Mouse (Mus musculus): ENCODE data around the gene Prdm8.

Gene Prdm8

DNA sequence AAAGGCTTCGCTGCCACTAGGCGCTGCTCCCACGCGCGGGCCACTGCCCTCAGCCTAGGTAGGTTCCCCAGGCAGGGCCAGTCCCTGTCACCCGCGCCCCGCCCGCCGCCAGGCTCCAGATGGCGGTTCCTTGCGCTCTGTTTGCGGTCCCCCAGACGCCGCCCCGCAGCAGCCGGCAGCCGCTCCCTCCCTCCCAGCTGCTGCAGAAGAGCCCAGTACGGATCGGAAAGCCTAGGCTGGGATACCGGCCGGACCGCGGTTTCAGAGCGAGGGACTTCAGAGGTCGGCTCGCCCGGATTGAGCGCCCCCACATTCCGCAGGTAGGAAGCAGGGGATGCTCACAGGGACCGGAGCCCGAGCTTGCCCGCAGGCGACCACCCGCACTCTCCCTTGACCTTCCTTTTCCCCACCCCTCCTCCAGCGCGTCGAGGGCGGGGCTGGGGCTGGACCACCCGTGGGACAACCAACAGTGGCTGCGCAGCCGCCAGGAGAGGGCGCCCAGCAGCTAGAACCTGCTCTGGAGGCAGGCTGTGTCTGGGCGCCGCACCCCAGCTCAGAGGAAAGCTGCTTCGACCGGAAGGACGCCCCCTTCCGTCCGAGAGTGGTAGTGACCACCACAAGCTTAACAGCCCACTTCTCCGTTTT, at the start of gene Prdm8:
Gene Prdm8, plus strand, starts transcription at position 19 of the 645 bp plus-strand sequence.
- peak; percentile 94 for DNase-seq (ENCODE audit: extremely low spot score)

DNA sequence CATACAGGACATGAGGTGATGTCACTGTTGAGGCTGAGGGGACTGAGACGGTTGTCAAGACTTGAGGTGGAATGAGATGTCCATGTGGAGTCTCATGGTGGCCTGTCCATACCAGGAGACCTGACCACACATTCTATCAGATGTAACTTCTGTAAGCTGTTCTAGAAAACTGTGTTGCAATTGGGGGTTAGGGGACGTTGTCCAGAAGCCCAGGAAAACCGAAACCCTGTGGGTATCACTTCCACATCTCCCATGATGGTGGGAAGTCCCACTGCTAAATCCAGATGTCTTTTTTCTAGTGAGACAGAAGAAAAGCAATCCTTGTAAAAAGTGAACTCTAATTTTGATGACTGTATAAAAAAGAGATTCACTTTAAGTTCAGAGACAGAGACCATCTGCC, 39.9 kb upstream of the Prdm8 start:
- no peak for DNase-seq (ENCODE audit: extremely low spot score)

GRCm38 (mm10) chr5:98138545-98139296, 28.3 kb upstream of the Prdm8 start:
- DNase-seq (ENCODE audit: extremely low spot score) = no peak

GRCm38 (mm10) chr5:98139297-98139660, 27.7 kb upstream of the Prdm8 start:
- DNase-seq (ENCODE audit: extremely low spot score) = no peak

DNA sequence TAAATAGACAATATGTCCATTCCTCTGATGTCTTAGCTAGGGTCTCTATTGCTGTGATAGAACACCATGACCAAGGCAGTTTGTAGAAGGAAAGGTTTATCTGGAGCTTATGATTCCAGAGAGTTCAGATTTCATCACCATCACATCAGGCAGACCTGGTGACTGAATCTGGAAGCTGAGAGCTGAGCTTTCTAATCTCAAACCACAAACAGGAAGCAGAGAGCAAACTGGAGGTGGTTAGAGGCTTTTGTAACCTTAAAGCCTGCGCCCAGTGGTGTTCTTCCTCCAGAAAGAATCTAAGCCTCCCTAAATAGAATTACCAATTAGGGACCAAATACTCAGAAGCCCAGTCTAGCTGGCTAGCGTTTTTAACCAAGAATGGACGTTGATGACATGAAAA, 20.1 kb upstream of the Prdm8 start:
- no peak for DNase-seq (ENCODE audit: extremely low spot score)

GRCm38 (mm10) chr5:98166116-98166515, 882 bp upstream of the Prdm8 start:
- DNase-seq (ENCODE audit: extremely low spot score) = no peak

GRCm38 (mm10) chr5:98168356-98169285, 1.6 kb downstream of the Prdm8 start:
- peak; percentile 49 for DNase-seq (ENCODE audit: extremely low spot score)

- peak; percentile 54 for DNase-seq (ENCODE audit: extremely low spot score)
Observed at GRCm38 (mm10) chr5:98169376-98170351, 2.7 kb downstream of the Prdm8 start.

DNA sequence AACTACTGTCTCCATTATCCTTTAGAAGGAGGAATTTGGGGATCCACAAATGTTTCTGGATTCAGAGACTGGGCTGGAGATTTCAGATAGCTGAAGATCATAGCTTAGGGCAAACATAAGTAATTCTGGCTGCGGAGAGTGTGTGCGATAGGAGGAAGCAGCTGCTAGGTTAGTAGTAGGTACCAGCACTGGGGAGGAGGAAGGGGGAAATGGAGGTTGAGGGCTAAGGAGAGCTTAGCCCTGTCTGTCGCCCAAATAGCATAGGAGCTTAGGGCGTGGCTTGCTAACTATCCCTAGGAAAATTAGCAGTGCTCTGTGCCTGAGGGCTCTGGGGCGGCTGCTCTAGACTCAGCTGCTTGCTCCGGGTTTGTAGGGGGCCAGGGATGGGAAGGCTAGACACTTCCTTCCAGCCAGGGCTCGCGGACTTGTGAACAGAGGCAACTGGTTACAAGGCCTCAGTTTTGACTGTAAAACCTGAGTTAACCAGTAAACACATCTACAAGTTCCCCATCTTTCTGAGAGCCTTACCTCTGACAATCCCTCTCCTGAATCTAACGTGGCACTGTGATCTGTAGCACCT, 4.7 kb downstream of the Prdm8 start:
- DNase-seq (ENCODE audit: extremely low spot score) = peak; percentile 20

DNA sequence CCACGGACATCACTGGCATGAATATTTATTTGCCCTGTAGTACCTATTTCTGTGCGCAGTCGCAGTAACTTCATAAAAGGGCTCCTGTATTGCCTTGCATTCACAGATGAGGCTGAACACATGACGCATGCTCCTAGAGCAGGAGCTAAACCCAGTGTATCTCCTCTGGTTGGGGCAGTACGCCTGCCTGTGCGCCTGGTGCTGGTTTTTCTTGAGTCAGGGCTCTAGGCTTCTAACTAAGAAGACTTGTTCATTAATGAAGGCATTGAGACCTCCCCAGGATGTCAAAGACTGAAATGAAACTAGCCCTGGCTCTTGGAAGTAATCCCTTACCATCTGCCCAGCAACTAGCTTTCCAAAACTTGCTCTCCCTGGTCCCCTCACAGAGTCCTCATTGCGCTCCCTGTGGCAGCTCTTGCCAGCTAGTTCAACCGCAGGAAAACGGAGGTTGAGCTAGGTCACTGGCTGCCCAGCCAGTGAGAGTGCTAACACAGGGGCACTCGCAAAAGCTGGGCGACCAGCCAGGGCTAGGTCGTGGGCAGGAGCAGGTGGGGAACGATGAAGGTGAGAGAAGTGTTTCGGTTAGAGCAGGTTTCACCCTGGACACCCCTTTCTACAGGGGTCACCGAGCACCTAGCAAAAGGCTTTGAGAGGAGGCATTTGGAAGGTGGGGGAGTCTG, 5.6 kb downstream of the Prdm8 start:
- peak; percentile 22 for DNase-seq (ENCODE audit: extremely low spot score)

DNA sequence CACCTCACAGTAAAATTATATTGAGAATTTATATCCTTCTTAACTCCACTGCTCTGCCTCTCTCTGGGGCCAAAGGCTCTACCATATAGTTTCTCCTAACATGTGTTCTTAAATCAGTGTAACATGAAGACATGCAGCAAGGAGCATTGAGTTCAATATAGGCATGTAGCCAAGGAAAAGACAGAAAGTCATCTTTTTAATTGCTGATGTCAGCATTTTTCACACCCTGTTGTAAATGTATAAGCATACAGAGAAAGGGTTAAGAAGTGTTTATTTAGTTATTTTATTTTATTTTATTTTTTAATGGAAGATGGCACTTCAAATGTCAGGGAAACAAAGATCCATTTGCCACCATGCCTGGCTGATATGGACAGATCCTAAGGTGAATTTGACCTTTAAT, 6.7 kb downstream of the Prdm8 start:
- no peak for DNase-seq (ENCODE audit: extremely low spot score)

DNA sequence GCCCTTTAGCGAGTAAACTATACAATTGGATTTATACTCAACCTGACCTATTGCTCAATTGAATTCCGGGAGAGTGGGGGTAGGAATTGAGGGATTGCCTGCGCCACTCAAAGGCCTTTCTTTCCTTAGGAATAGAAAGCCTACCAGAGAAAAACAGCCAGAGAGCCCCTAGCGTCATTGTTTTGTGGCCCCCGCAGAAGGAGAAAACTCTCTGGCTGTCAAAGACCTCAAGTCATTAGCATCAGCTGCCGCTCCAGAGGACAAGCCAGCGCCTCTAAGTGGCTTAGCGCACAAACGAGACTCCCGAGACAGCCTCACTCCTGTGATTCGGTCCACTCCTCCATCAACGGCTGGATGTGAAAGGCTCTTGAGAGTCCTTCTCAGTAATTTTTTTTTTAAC, 12.6 kb downstream of the Prdm8 start:
- no peak for DNase-seq (ENCODE audit: extremely low spot score)

DNA sequence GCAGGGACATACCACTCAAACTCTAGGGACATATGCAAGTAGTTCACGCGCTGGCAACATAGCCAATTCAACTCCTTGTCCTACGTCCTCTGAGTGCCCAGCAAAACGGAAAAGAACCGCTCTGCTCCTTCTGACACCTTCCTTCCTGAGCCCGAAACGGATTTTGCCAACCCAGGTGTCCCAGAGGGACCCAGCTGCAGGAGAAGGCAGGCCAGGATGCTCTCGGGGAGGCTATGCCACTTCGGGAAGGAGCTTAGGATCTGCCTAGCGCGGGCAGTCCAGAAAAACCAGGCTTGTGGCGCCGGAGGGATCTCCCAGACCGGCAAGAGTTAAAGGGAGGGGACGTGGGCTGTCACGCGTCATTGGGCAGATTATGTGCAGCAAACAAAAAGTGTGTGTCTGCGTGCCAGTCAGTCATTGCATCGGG, 13.5 kb downstream of the Prdm8 start:
- peak; percentile 53 for DNase-seq (ENCODE audit: extremely low spot score)

DNA sequence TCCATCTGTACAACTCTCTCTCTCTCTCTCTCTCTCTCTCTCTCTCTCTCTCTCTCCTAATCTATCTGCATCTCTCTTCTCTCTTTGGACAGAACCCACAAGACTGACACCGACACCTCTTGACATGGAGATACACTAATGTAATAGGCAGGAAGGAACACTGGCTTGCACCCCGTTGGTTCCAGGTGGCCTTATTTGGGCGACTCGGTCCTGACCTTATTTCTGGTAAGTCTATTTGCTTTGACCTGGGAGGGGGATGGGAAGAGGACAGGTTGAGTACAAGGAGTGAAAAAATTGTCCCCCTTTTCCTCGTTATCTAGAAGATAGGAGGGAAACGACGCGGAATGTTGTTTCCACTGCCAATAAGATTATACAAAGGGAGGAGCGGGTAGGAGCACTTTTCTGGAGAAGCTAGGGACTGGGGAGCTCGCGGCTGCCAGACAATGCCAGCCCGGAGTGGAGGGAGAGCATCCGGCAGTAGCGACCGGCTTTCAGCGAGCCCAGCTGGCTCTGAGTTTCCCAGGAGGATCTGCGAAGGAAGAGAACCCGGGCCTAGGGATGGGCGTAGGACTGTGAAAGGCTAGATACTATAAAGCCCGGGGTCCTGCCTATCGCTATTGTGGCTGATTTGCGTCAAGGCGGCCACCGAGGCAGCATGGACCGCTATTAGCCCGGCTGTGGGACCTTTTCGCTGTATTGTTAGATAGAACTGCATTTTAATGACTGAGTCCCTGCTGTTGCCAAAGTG, 14.1 kb downstream of the Prdm8 start:
- peak; percentile 66 for DNase-seq (ENCODE audit: extremely low spot score)

GRCm38 (mm10) chr5:98181686-98182602, 14.9 kb downstream of the Prdm8 start:
- DNase-seq (ENCODE audit: extremely low spot score) = no peak

DNA sequence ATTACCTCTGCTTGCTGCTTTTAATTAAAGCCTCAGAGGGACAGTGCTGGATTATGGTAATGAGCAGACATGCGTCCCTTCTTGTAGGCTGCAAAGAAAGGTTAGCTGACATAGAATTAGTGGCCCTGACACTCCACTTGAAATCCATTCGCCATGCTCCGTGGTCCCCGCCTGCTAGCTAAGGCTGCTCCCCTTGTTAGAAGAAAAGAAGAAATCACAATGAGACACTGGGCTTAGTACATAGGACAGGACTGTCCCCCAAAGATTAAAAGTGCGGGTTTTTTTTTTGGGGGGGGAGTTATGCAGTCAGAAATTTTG, 15.6 kb downstream of the Prdm8 start:
- DNase-seq (ENCODE audit: extremely low spot score) = no peak

DNA sequence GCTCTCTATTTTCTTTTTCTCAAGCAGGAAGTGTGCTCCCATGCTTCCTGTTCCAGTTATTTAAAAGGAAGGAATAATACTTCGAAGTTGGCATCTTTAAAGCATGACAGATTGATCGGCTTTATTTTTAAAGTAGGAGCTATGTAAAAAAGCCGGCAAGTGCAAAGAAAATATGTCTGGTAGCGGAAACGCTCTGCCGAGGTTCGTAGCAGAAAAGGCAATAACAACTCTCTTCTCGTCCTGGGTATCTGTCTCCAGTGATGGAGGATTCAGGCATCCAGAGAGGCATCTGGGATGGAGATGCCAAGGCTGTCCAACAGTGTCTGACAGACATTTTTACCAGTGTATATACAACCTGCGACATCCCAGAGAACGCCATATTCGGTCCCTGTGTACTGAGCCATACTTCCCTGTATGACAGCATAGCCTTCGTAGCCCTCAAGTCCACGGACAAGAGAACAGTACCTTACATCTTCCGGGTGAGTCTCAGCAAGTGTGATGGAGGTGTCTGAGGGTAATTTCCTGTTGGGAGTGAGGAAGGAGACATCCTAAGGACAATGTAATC, 16.1 kb downstream of the Prdm8 start:
- no peak for DNase-seq (ENCODE audit: extremely low spot score)

DNA sequence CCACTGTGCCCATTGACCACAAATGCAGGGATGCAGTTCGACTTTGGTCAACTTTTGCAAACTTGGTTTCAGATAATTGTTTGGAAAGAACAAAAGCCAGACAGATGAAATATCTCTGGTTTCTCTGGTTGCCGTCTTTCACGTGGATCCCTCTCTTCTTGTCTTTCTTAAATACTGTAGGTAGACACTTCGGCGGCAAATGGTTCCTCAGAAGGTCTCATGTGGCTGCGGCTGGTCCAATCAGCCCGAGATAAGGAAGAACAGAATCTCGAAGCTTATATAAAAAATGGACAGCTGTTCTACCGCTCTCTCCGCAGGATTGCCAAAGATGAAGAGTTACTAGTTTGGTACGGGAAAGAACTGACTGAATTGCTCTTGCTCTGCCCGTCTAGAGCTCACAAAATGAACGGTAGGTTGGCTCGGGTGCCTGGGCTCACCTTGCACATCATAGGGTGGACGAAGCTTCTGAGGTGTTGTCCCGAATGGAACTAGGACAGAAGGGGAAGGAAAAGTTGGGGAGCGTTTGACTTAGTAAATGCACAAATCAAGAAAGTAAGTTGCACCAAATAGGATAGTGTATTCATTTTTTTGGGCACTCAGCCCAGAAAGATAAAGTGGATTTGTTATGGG, 17.4 kb downstream of the Prdm8 start:
- DNase-seq (ENCODE audit: extremely low spot score) = no peak
